ENCODE assay signal across 12 mouse cellular contexts in genomic region chr3:118443742-118444332, GRCm38 (mm10).
A peak's percentile ranks its signal among the peaks of the same experiment; 100 is the strongest.
DNase-seq lines count a peak whose midpoint lies in the region; ATAC-seq and TF ChIP-seq lines count a peak whose summit lies in the region.
"Had no signal": no experiment of that assay in that cellular context is flagged by ENCODE, and none has a peak within 500 bp of the region (broad histone marks: within the 10 kb centered on the region; RNA-seq: fewer than 3 reads in every experiment).

No protein-coding gene starts in this region.

- no peak for TF ChIP-seq CTCF in lung, postnatal 0 days (IDR thresholded peaks at IDR 0.05)

- no peaks in the 10 kb centered on the region for H3K4me1 ChIP-seq in forebrain, embryonic 11.5 days (replicated peaks; ENCODE audit: control insufficient read depth, insufficient read depth, low read length)
- H3K4me1 ChIP-seq in forebrain, embryonic 10.5 days: peaks cover 5% of the 10 kb centered on the region; the same call in 1 of the 2 replicates
- H3K4me1 ChIP-seq in lung, postnatal 0 days (ENCODE audit: insufficient read depth, low read depth, low read length): no peaks in the 10 kb centered on the region
- H3K4me1 ChIP-seq in forebrain, embryonic 15.5 days: peaks cover 22% of the 10 kb centered on the region
- H3K4me1 ChIP-seq in midbrain, embryonic 16.5 days (ENCODE audit: control insufficient read depth, insufficient read depth, low read length): peaks cover 7% of the 10 kb centered on the region
- H3K4me1 ChIP-seq: liver, embryonic 13.5 days had no signal

- 56% methylated on average over 8 of the region's 8 CpGs for WGBS in forebrain, embryonic 11.5 days
- 65% methylated on average over 8 of the region's 8 CpGs for WGBS in forebrain, embryonic 10.5 days
- WGBS in lung, postnatal 0 days: 31% methylated on average over 8 of the region's 8 CpGs
- 21% methylated on average over 8 of the region's 8 CpGs for WGBS in forebrain, embryonic 15.5 days
- 40% methylated on average over 8 of the region's 8 CpGs for WGBS in midbrain, embryonic 16.5 days

- DNase-seq in forebrain, embryonic 11.5 days (ENCODE audit: low spot score): peak; percentile 51
- DNase-seq in forebrain, embryonic 10.5 days (ENCODE audit: extremely low spot score, low spot score): no peak
- DNase-seq in lung, postnatal 0 days (ENCODE audit: low spot score): peak; percentile 44
- no peak for DNase-seq in lung, postnatal 14 days
- no peak for DNase-seq in embryo, embryonic 10 days (ENCODE audit: low spot score)
- no peak for DNase-seq in heart, postnatal 10 days
- DNase-seq: adrenal gland, adult 2 months; liver, embryonic 13.5 days had no signal

- no peaks in the 10 kb centered on the region for H3K27me3 ChIP-seq in forebrain, embryonic 11.5 days (ENCODE audit: control insufficient read depth, insufficient read depth, low read length)
- no peaks in the 10 kb centered on the region for H3K27me3 ChIP-seq in forebrain, embryonic 10.5 days (ENCODE audit: poor library complexity, severe bottlenecking)
- no peaks in the 10 kb centered on the region for H3K27me3 ChIP-seq in lung, postnatal 0 days (replicated peaks; ENCODE audit: insufficient read depth, low read length)
- no peaks in the 10 kb centered on the region for H3K27me3 ChIP-seq in forebrain, embryonic 15.5 days
- no peaks in the 10 kb centered on the region for H3K27me3 ChIP-seq in midbrain, embryonic 16.5 days (ENCODE audit: control insufficient read depth, insufficient read depth, low read depth, low read length)
- H3K27me3 ChIP-seq: liver, embryonic 13.5 days had no signal

- no peaks in the 10 kb centered on the region for H3K9me3 ChIP-seq in forebrain, embryonic 11.5 days (ENCODE audit: control insufficient read depth, low read length)
- H3K9me3 ChIP-seq in forebrain, embryonic 10.5 days: no peaks in the 10 kb centered on the region
- H3K9me3 ChIP-seq in lung, postnatal 0 days (ENCODE audit: low read length): no peaks in the 10 kb centered on the region
- no peaks in the 10 kb centered on the region for H3K9me3 ChIP-seq in forebrain, embryonic 15.5 days
- H3K9me3 ChIP-seq in midbrain, embryonic 16.5 days (replicated peaks; ENCODE audit: control insufficient read depth, low read length, poor library complexity, severe bottlenecking): no peaks in the 10 kb centered on the region
- H3K9me3 ChIP-seq: liver, embryonic 13.5 days had no signal

- no peak overlapping the region for H3K27ac ChIP-seq in forebrain, embryonic 11.5 days (ENCODE audit: low read depth, low read length)
- no peak overlapping the region for H3K27ac ChIP-seq in forebrain, embryonic 10.5 days
- no peak overlapping the region for H3K27ac ChIP-seq in lung, postnatal 0 days (ENCODE audit: low read length)
- H3K27ac ChIP-seq in forebrain, embryonic 15.5 days (replicated peaks): peak overlapping the region; percentile 32
- H3K27ac ChIP-seq in midbrain, embryonic 16.5 days (ENCODE audit: low read length): no peak overlapping the region
- H3K27ac ChIP-seq: kidney, postnatal 0 days; liver, embryonic 13.5 days had no signal

- intact Hi-C loops in heart, postnatal 10 days (cut with DNase I): no loop called here

- no peak overlapping the region for H3K9ac ChIP-seq in forebrain, embryonic 11.5 days (ENCODE audit: low read length)
- H3K9ac ChIP-seq in lung, postnatal 0 days (replicated peaks; ENCODE audit: low read depth): no peak overlapping the region
- H3K9ac ChIP-seq in forebrain, embryonic 15.5 days (replicated peaks): no peak overlapping the region
- no peak overlapping the region for H3K9ac ChIP-seq in midbrain, embryonic 16.5 days (ENCODE audit: low read depth, low read length)
- H3K9ac ChIP-seq: liver, embryonic 13.5 days had no signal

- H3K4me3 ChIP-seq in forebrain, embryonic 11.5 days (ENCODE audit: low read depth, low read length): no peak overlapping the region
- H3K4me3 ChIP-seq in forebrain, embryonic 10.5 days: no peak overlapping the region
- no peak overlapping the region for H3K4me3 ChIP-seq in lung, postnatal 0 days (ENCODE audit: low read depth, low read length)
- H3K4me3 ChIP-seq in forebrain, embryonic 15.5 days: no peak overlapping the region
- no peak overlapping the region for H3K4me3 ChIP-seq in midbrain, embryonic 16.5 days (ENCODE audit: low read depth, low read length)
- H3K4me3 ChIP-seq: liver, embryonic 13.5 days had no signal

- H3K36me3 ChIP-seq in forebrain, embryonic 11.5 days (ENCODE audit: control insufficient read depth, insufficient read depth, low read length): no peaks in the 10 kb centered on the region
- no peaks in the 10 kb centered on the region for H3K36me3 ChIP-seq in forebrain, embryonic 10.5 days (replicated peaks)
- no peaks in the 10 kb centered on the region for H3K36me3 ChIP-seq in lung, postnatal 0 days (ENCODE audit: insufficient read depth, low read length)
- no peaks in the 10 kb centered on the region for H3K36me3 ChIP-seq in forebrain, embryonic 15.5 days
- H3K36me3 ChIP-seq in midbrain, embryonic 16.5 days (ENCODE audit: control insufficient read depth, insufficient read depth, low read length): no peaks in the 10 kb centered on the region
- H3K36me3 ChIP-seq: liver, embryonic 13.5 days had no signal

- no peak overlapping the region for H3K4me2 ChIP-seq in forebrain, embryonic 11.5 days (ENCODE audit: low read depth, low read length, severe bottlenecking)
- H3K4me2 ChIP-seq in lung, postnatal 0 days (replicated peaks; ENCODE audit: low read depth, low read length): no peak overlapping the region
- H3K4me2 ChIP-seq in forebrain, embryonic 15.5 days (replicated peaks): peak overlapping the region; percentile 21; the same call in 1 of the 2 replicates
- no peak overlapping the region for H3K4me2 ChIP-seq in midbrain, embryonic 16.5 days (ENCODE audit: low read length)
- H3K4me2 ChIP-seq: heart, embryonic 11.5 days; liver, embryonic 13.5 days had no signal

- TF ChIP-seq EP300 in lung, postnatal 0 days (IDR thresholded peaks at IDR 0.05): no peak

- peak; percentile 79 for ATAC-seq in forebrain, embryonic 11.5 days (replicated peaks; ENCODE audit: low FRiP score)
- ATAC-seq in lung, postnatal 0 days: peak; percentile 40; the same call in 1 of the 2 replicates
- peak; percentile 93 for ATAC-seq in forebrain, embryonic 15.5 days (replicated peaks)
- peak; percentile 71; the same call in 1 of the 2 replicates for ATAC-seq in midbrain, embryonic 16.5 days

Comparison
In these comparisons a context has a peak if more than half of its experiments do, and no peak if none do; other contexts are left out.
1. DNase-seq: peak in forebrain, embryonic 11.5 days (single experiment) and lung, postnatal 0 days (single experiment); none in forebrain, embryonic 10.5 days (single experiment), lung, postnatal 14 days (single experiment), embryo, embryonic 10 days (single experiment) and heart, postnatal 10 days (0 of 2).
2. ATAC-seq: peak in every context shown above with its lines; median percentile 93 in forebrain, embryonic 15.5 days; 79 in forebrain, embryonic 11.5 days; 71 in midbrain, embryonic 16.5 days; 40 in lung, postnatal 0 days.